Mouse (Mus musculus): Measurements from ENCODE around the gene Prelid3b. TPM values are rescaled to one million over a fixed set of nuclear protein-coding genes. Genes with fewer than 3 reads are reported as not detected.

Gene Prelid3b
- polyA plus RNA-seq, 1 experiment from 2014 or later = 129 TPM

GRCm38 (mm10) chr2:174424301-174425085 lies 48.4 kb downstream of the Prelid3b start:
- no peaks in the 10 kb centered on the region for H3K4me1 ChIP-seq (ENCODE audit: control insufficient read depth, insufficient read depth, low read length)
- peaks cover 53% of the 10 kb centered on the region for H3K36me3 ChIP-seq (ENCODE audit: control insufficient read depth, insufficient read depth, low read length)
- H3K9me3 ChIP-seq (ENCODE audit: control insufficient read depth, low read length) = no peaks in the 10 kb centered on the region
- H3K4me3 ChIP-seq (ENCODE audit: low read depth, low read length) = no peak overlapping the region
- no peak overlapping the region for H3K9ac ChIP-seq (ENCODE audit: low read length)
- 93% methylated on average over 11 of the region's 11 CpGs for WGBS
- no peak overlapping the region for H3K4me2 ChIP-seq
- no peaks in the 10 kb centered on the region for H3K27me3 ChIP-seq (ENCODE audit: control insufficient read depth, insufficient read depth, low read length)
- no peak for ATAC-seq (ENCODE audit: low FRiP score)
- no peak overlapping the region for H3K27ac ChIP-seq (ENCODE audit: low read depth, low read length)
- DNase-seq (ENCODE audit: low spot score, missing footprints) = peak; percentile 78

- no peak for DNase-seq (ENCODE audit: low spot score, missing footprints)
- H3K36me3 ChIP-seq (ENCODE audit: control insufficient read depth, insufficient read depth, low read length) = peaks cover 33% of the 10 kb centered on the region
These were observed 51.8 kb downstream of the Prelid3b start for GRCm38 (mm10) chr2:174421107-174421506.

GRCm38 (mm10) chr2:174415731-174416310 lies 57.1 kb downstream of the Prelid3b start, which contains the start of gene Nelfcd:
Gene Nelfcd (plus strand): TSS chr2:174415804.
- H3K27me3 ChIP-seq (ENCODE audit: control insufficient read depth, insufficient read depth, low read length) = no peaks in the 10 kb centered on the region
- H3K27ac ChIP-seq (ENCODE audit: low read depth, low read length) = no peak within 1 kb of the TSS
- H3K4me2 ChIP-seq = peak within 1 kb of the TSS; percentile 85
- H3K9me3 ChIP-seq (ENCODE audit: control insufficient read depth, low read length) = no peaks in the 10 kb centered on the region
- DNase-seq (ENCODE audit: low spot score, missing footprints) (peak; percentile 100), ATAC-seq (ENCODE audit: low FRiP score) (peak; percentile 95)
- WGBS = under 1% methylated on average over 40 of the region's 40 CpGs
- H3K4me1 ChIP-seq (ENCODE audit: control insufficient read depth, insufficient read depth, low read length) = peaks cover 7% of the 10 kb centered on the region
- peaks cover 4% of the 10 kb centered on the region; the same call in 1 of the 2 replicates for H3K36me3 ChIP-seq (ENCODE audit: control insufficient read depth, insufficient read depth, low read length)
- peak within 1 kb of the TSS; percentile 82 for H3K9ac ChIP-seq (ENCODE audit: low read length)
- H3K4me3 ChIP-seq (ENCODE audit: low read depth, low read length) = peak within 1 kb of the TSS; percentile 84

More at GRCm38 (mm10) chr2:174421107-174421506, 51.8 kb downstream of the Prelid3b start:
- WGBS = 90% methylated on average over 6 of the region's 6 CpGs
- H3K4me3 ChIP-seq (ENCODE audit: low read depth, low read length) = no peak overlapping the region
- H3K27ac ChIP-seq (ENCODE audit: low read depth, low read length) = no peak overlapping the region
- H3K4me2 ChIP-seq = no peak overlapping the region
- no peaks in the 10 kb centered on the region for H3K27me3 ChIP-seq (ENCODE audit: control insufficient read depth, insufficient read depth, low read length)
- no peaks in the 10 kb centered on the region for H3K9me3 ChIP-seq (ENCODE audit: control insufficient read depth, low read length)
- ATAC-seq (ENCODE audit: low FRiP score) = no peak
- H3K9ac ChIP-seq (ENCODE audit: low read length) = no peak overlapping the region
- H3K4me1 ChIP-seq (ENCODE audit: control insufficient read depth, insufficient read depth, low read length) = peaks cover 7% of the 10 kb centered on the region

Other genes with a start within 250 kb of the Prelid3b start
- 1,087 and 1,162 TPM in 2 replicates for gene Gnas, start 188.8 kb downstream of the Prelid3b start, polyA plus RNA-seq (2014; fragmentation: Nextera tagmentation; extraction: Ambion mirVana)
- 9.5 and 15.7 TPM in 2 replicates for gene Gm20721, start 126.4 kb downstream of the Prelid3b start, polyA plus RNA-seq (2014; fragmentation: Nextera tagmentation; extraction: Ambion mirVana)
- gene Nelfcd, start 57.3 kb downstream of the Prelid3b start, polyA plus RNA-seq (2014; fragmentation: Nextera tagmentation; extraction: Ambion mirVana) = 163 and 164 TPM in 2 replicates
- gene Ctsz, start 34.0 kb downstream of the Prelid3b start, polyA plus RNA-seq (2014; fragmentation: Nextera tagmentation; extraction: Ambion mirVana) = 93.7 and 102 TPM in 2 replicates
- gene Tubb1, start 22.4 kb downstream of the Prelid3b start, polyA plus RNA-seq (2014; fragmentation: Nextera tagmentation; extraction: Ambion mirVana) = 5.3 and 6.8 TPM in 2 replicates
- gene Atp5e, start 9.0 kb downstream of the Prelid3b start, polyA plus RNA-seq (2014; fragmentation: Nextera tagmentation; extraction: Ambion mirVana) = 694 and 705 TPM in 2 replicates
- 0.01 TPM in 1 of 2 replicates, not detected in the other for gene Zfp831, start 170.5 kb upstream of the Prelid3b start, polyA plus RNA-seq (2014; fragmentation: Nextera tagmentation; extraction: Ambion mirVana)